Mouse (Mus musculus) cerebellum, adult 2 months (tissue): ENCODE measurements at regions not wholly inside any gene's neighbourhood (a gene's known extent, or its start where the extent isn't known, plus 50 kb on each side); places are given as distances from the start of the nearest gene placed in this dataset.

Experiments used
- CTCF ChIP-seq: fragments of 200-500 bp; IDR thresholded peaks from 2 replicates; pipeline ENCODE4 v1.5.1; 2011; ENCODE audit warnings: low read depth, mild to moderate bottlenecking, control low read depth, low read length, moderate library complexity, borderline replicate concordance; ENCODE audit not compliant: insufficient read depth
- POLR2A ChIP-seq: fragments of 200-500 bp; IDR thresholded peaks from 2 replicates; pipeline ENCODE4 v1.6.1; 2011; ENCODE audit warnings: low read length, control low read depth, borderline replicate concordance; ENCODE audit not compliant: insufficient read depth

DNA sequence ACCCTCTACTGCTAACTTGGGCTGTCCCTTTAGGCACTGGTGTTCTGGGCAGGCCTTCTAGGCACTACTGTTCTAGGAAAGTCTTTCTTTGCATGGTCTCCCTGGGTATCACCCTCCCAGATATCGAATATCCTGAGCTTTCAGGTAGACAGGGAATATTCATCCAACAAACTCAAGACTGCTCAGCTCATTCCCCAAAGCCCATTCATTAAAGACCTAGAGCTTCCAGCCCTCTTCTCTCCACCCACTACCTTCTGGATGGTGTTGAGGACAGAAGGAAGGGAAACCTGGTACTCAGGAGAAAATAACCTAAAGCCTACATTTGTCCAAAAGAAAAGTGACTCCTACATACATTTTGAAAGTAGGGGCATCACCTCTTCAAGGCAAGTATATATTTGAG is 420.0 kb downstream of the Tcerg1l start:
- TF ChIP-seq POLR2A (no peak), CTCF (no peak)
